Mouse (Mus musculus): ENCODE data around the gene Nup155.

GRCm38 (mm10) chr15:8131268-8131667, 22.2 kb downstream of the Nup155 start:
- TF ChIP-seq POLR2A (IDR thresholded peaks at IDR 0.05; ENCODE audit: low read depth, low read length): no peak
- no peak for TF ChIP-seq CTCF (conservative IDR thresholded peaks at IDR 0.05; ENCODE audit: insufficient read depth, insufficient read length, low read depth, low read length)
